Mouse (Mus musculus) small intestine, adult 2 months (tissue): ENCODE results near the gene Asic2.

Source experiments
- CTCF ChIP-seq: fragments of 200-500 bp; IDR thresholded peaks from 2 replicates; pipeline ENCODE4 v1.5.1; 2012; ENCODE audit warnings: low read depth, mild to moderate bottlenecking, control low read depth, inconsistent platforms, low read length, moderate library complexity, mixed read lengths; ENCODE audit not compliant: insufficient replicate concordance, insufficient read length; ENCODE audit errors: extremely low read depth
- POLR2A ChIP-seq: fragments of 200-500 bp; IDR thresholded peaks from 2 replicates; pipeline ENCODE4 v1.6.1; 2012; ENCODE audit warnings: low read depth, mild to moderate bottlenecking, control low read depth, inconsistent platforms, low read length, moderate library complexity

GRCm38 (mm10) chr11:81767781-81768180 is 200.5 kb downstream of the Asic2 start:
- TF ChIP-seq POLR2A (no peak), CTCF (no peak)
